Comparison of ENCODE assay signal across 20 mouse cellular contexts in the genomic region with DNA sequence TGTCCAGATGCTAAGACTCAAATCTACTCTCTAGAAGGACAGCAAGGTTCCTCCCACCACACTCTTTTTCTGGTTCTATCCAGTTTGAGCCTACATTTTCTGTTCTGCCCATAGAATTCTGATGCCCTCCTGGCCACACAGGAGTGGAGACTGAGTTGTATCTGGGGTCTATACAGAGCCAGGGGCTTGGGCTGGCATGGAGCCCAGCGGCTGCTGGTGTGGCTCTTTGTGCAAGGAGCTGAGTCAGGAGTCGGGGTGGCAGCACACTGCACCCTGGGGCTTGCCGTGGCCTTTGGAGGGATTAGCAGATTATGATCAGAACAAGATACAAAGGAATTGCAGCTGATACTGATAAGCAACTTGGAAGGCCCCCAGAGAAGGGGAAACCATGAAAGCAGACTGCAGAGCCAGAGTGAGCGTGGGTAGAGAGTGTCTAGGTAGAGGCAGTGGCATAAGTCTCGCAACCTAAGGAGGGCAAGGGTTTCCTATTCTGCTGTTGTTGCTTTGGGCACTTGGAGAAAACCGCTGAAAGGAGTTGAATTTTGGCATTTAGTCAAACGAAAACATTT.
DNase-seq lines count a peak whose midpoint lies in the region; ATAC-seq and TF ChIP-seq lines count a peak whose summit lies in the region.
"Had no signal": no experiment of that assay in that cellular context is flagged by ENCODE, and none has a peak within 500 bp of the region (broad histone marks: within the 10 kb centered on the region; RNA-seq: fewer than 3 reads in every experiment).

No protein-coding gene starts in this region.

- TF ChIP-seq POLR2A in brain, embryonic 14.5 days (IDR thresholded peaks at IDR 0.05; ENCODE audit: borderline replicate concordance, extremely low read depth, insufficient read depth, insufficient read length, poor library complexity, severe bottlenecking): no peak

- no peak overlapping the region for H3K4me2 ChIP-seq in forebrain, embryonic 14.5 days (ENCODE audit: low read length)
- H3K4me2 ChIP-seq in forebrain, postnatal 0 days (ENCODE audit: low read depth): no peak overlapping the region
- no peak overlapping the region for H3K4me2 ChIP-seq in midbrain, embryonic 11.5 days
- H3K4me2 ChIP-seq in midbrain, embryonic 15.5 days: no peak overlapping the region
- no peak overlapping the region for H3K4me2 ChIP-seq in midbrain, embryonic 14.5 days (ENCODE audit: low read length)
- H3K4me2 ChIP-seq: embryonic facial prominence, embryonic 12.5 days; heart, embryonic 12.5 days; liver, embryonic 13.5 days; neural tube, embryonic 13.5 days had no signal

- no peaks in the 10 kb centered on the region for H3K4me1 ChIP-seq in forebrain, embryonic 14.5 days (ENCODE audit: control insufficient read depth, insufficient read depth, low read length)
- H3K4me1 ChIP-seq in forebrain, postnatal 0 days (ENCODE audit: insufficient read depth): no peaks in the 10 kb centered on the region
- H3K4me1 ChIP-seq in midbrain, embryonic 11.5 days (ENCODE audit: control insufficient read depth, insufficient read depth, low read length): no peaks in the 10 kb centered on the region
- no peaks in the 10 kb centered on the region; the same call in 1 of the 2 replicates for H3K4me1 ChIP-seq in midbrain, embryonic 15.5 days
- H3K4me1 ChIP-seq in midbrain, embryonic 14.5 days (ENCODE audit: control insufficient read depth, insufficient read depth, low read length): 0 out of 2 replicates have a peak, but pooled peaks cover 3% of the 10 kb centered on the region
- H3K4me1 ChIP-seq: embryonic facial prominence, embryonic 12.5 days; hindbrain, embryonic 10.5 days; liver, embryonic 13.5 days had no signal

- no peak overlapping the region for H3K9ac ChIP-seq in forebrain, embryonic 14.5 days (ENCODE audit: low read length)
- no peak overlapping the region for H3K9ac ChIP-seq in forebrain, postnatal 0 days
- no peak overlapping the region for H3K9ac ChIP-seq in midbrain, embryonic 11.5 days (ENCODE audit: low read length)
- H3K9ac ChIP-seq in midbrain, embryonic 15.5 days: no peak overlapping the region
- H3K9ac ChIP-seq in midbrain, embryonic 14.5 days (replicated peaks; ENCODE audit: low read length): no peak overlapping the region
- H3K9ac ChIP-seq: embryonic facial prominence, embryonic 12.5 days; heart, embryonic 12.5 days; liver, embryonic 13.5 days; neural tube, embryonic 13.5 days had no signal

- no peaks in the 10 kb centered on the region for H3K27me3 ChIP-seq in forebrain, embryonic 14.5 days (replicated peaks; ENCODE audit: control insufficient read depth, insufficient read depth, low read length)
- no peaks in the 10 kb centered on the region for H3K27me3 ChIP-seq in forebrain, postnatal 0 days (ENCODE audit: insufficient read depth, low read length)
- no peaks in the 10 kb centered on the region for H3K27me3 ChIP-seq in midbrain, embryonic 11.5 days (ENCODE audit: control insufficient read depth, insufficient read depth, low read length)
- no peaks in the 10 kb centered on the region for H3K27me3 ChIP-seq in midbrain, embryonic 15.5 days (replicated peaks)
- no peaks in the 10 kb centered on the region for H3K27me3 ChIP-seq in midbrain, embryonic 14.5 days (ENCODE audit: control insufficient read depth, insufficient read depth, low read length)
- H3K27me3 ChIP-seq: embryonic facial prominence, embryonic 12.5 days; heart, embryonic 12.5 days; liver, embryonic 13.5 days; neural tube, embryonic 13.5 days had no signal

- no peak for TF ChIP-seq CTCF in forebrain, postnatal 0 days (IDR thresholded peaks at IDR 0.05; ENCODE audit: low read depth)
- TF ChIP-seq CTCF in brain, embryonic 14.5 days (IDR thresholded peaks at IDR 0.05; ENCODE audit: borderline replicate concordance, extremely low read depth, insufficient read depth, insufficient read length): no peak

- ATAC-seq in forebrain, embryonic 14.5 days: 0 out of 2 replicates have a peak, but pooled peaks have one; percentile 42
- ATAC-seq in forebrain, postnatal 0 days: no peak
- no peak for ATAC-seq in midbrain, embryonic 11.5 days (ENCODE audit: low FRiP score)
- no peak; the same call in 1 of the 2 replicates for ATAC-seq in midbrain, embryonic 15.5 days (replicated peaks)
- ATAC-seq in midbrain, embryonic 14.5 days (ENCODE audit: low FRiP score, low TSS enrichment): no peak
- ATAC-seq: intestine, postnatal 0 days had no signal

- peak; percentile 35 for DNase-seq in forebrain, embryonic 14.5 days (ENCODE audit: low spot score)
- no peak for DNase-seq in forebrain, postnatal 0 days
- peak; percentile 79 for DNase-seq in midbrain, embryonic 11.5 days (ENCODE audit: low spot score, missing footprints)
- DNase-seq in brain, embryonic 14.5 days (ENCODE audit: low read depth): peak; percentile 66
- peak; percentile 56 for DNase-seq in midbrain, embryonic 14.5 days
- DNase-seq in adrenal gland, adult (ENCODE audit: inconsistent age in 2 of 2, low spot score in 1 of 2): no peak
- DNase-seq: adrenal gland, postnatal 36 days; cerebellum, adult 11 months; heart, postnatal 10 days; kidney, postnatal 25 days; layer of hippocampus, postnatal 36 days; liver, embryonic 13.5 days; lung, adult 2 months had no signal

- no peak overlapping the region for H3K27ac ChIP-seq in forebrain, embryonic 14.5 days (ENCODE audit: low read depth, low read length)
- no peak overlapping the region for H3K27ac ChIP-seq in forebrain, postnatal 0 days (ENCODE audit: low read depth, low read length)
- H3K27ac ChIP-seq in midbrain, embryonic 11.5 days (ENCODE audit: low read depth, low read length): no peak overlapping the region
- no peak overlapping the region for H3K27ac ChIP-seq in midbrain, embryonic 15.5 days
- H3K27ac ChIP-seq in midbrain, embryonic 14.5 days (replicated peaks; ENCODE audit: low read depth, low read length): no peak overlapping the region
- H3K27ac ChIP-seq: embryonic facial prominence, embryonic 12.5 days; hindbrain, embryonic 10.5 days; liver, embryonic 13.5 days; neural tube, embryonic 13.5 days had no signal

- H3K9me3 ChIP-seq in forebrain, embryonic 14.5 days (replicated peaks; ENCODE audit: control insufficient read depth, low read length): no peaks in the 10 kb centered on the region
- no peaks in the 10 kb centered on the region for H3K9me3 ChIP-seq in forebrain, postnatal 0 days (ENCODE audit: low read length)
- no peaks in the 10 kb centered on the region for H3K9me3 ChIP-seq in midbrain, embryonic 11.5 days (ENCODE audit: control insufficient read depth, low read length)
- no peaks in the 10 kb centered on the region for H3K9me3 ChIP-seq in midbrain, embryonic 15.5 days
- no peaks in the 10 kb centered on the region for H3K9me3 ChIP-seq in midbrain, embryonic 14.5 days (ENCODE audit: control insufficient read depth, low read length)
- H3K9me3 ChIP-seq: embryonic facial prominence, embryonic 12.5 days; heart, embryonic 12.5 days; hindbrain, embryonic 10.5 days; liver, embryonic 13.5 days; neural tube, embryonic 13.5 days had no signal

- WGBS in forebrain, embryonic 14.5 days: 65% methylated on average over 7 of the region's 7 CpGs
- 61% methylated on average over 7 of the region's 7 CpGs for WGBS in forebrain, postnatal 0 days
- 72% methylated on average over 7 of the region's 7 CpGs for WGBS in midbrain, embryonic 11.5 days
- 66% methylated on average over 7 of the region's 7 CpGs for WGBS in midbrain, embryonic 15.5 days
- 61% methylated on average over 7 of the region's 7 CpGs for WGBS in midbrain, embryonic 14.5 days

- H3K4me3 ChIP-seq in forebrain, embryonic 14.5 days (ENCODE audit: low read depth, low read length): no peak overlapping the region
- no peak overlapping the region for H3K4me3 ChIP-seq in forebrain, postnatal 0 days (ENCODE audit: low read depth, low read length)
- no peak overlapping the region for H3K4me3 ChIP-seq in midbrain, embryonic 11.5 days (ENCODE audit: low read depth, low read length)
- no peak overlapping the region for H3K4me3 ChIP-seq in midbrain, embryonic 15.5 days
- H3K4me3 ChIP-seq in midbrain, embryonic 14.5 days (replicated peaks; ENCODE audit: low read depth, low read length): no peak overlapping the region
- H3K4me3 ChIP-seq: embryonic facial prominence, embryonic 12.5 days; erythroblast, embryonic 14.5 days; heart, embryonic 12.5 days; hindbrain, embryonic 10.5 days; liver, embryonic 13.5 days; neural tube, embryonic 13.5 days had no signal

- no peaks in the 10 kb centered on the region for H3K36me3 ChIP-seq in forebrain, embryonic 14.5 days (ENCODE audit: control insufficient read depth, insufficient read depth, low read length)
- no peaks in the 10 kb centered on the region for H3K36me3 ChIP-seq in forebrain, postnatal 0 days (ENCODE audit: insufficient read depth)
- H3K36me3 ChIP-seq in midbrain, embryonic 11.5 days (ENCODE audit: control insufficient read depth, insufficient read depth, low read length): no peaks in the 10 kb centered on the region
- H3K36me3 ChIP-seq in midbrain, embryonic 15.5 days (replicated peaks): no peaks in the 10 kb centered on the region
- no peaks in the 10 kb centered on the region for H3K36me3 ChIP-seq in midbrain, embryonic 14.5 days (ENCODE audit: control insufficient read depth, insufficient read depth, low read length)
- H3K36me3 ChIP-seq: embryonic facial prominence, embryonic 12.5 days; heart, embryonic 12.5 days; hindbrain, embryonic 10.5 days; liver, embryonic 13.5 days; neural tube, embryonic 13.5 days had no signal

Comparison
In these comparisons a context has a peak if more than half of its experiments do, and no peak if none do; other contexts are left out.
1. DNase-seq: peak in forebrain, embryonic 14.5 days (single experiment), midbrain, embryonic 11.5 days (single experiment), brain, embryonic 14.5 days (single experiment) and midbrain, embryonic 14.5 days (single experiment); none in forebrain, postnatal 0 days (single experiment) and adrenal gland, adult (0 of 2).